Mouse (Mus musculus) large intestine, adult 2 months (tissue): Measurements from ENCODE around the gene Dlx4. TPM values are rescaled to one million over a fixed set of nuclear protein-coding genes. Genes with fewer than 3 reads are reported as not detected.

Experiments used
- DNase-seq: peaks from one replicate; pipeline ENCODE4 v3.0.0-alpha.2; 2012; ENCODE audit warnings: low read depth, low spot score
- WGBS: fragments of 180-500 bp; shearing (Covaris S2); methylation state at CpG from one replicate; pipeline ENCODE4 v1.1.7; 2018; 5-methylcytosine and 5-hydroxymethylcytosine counted together
- polyA plus RNA-seq: library from polyadenylated mRNA; depleted of rRNA; stranded (reverse); fragments of >200 nt; gene quantifications from 2 replicates; pipeline ENCODE4 v1.2.3, GENCODE M21; 2012; rRNA removed

Gene Dlx4
- polyA plus RNA-seq, 1 experiment = not detected

- WGBS = 48% methylated on average over 2 of the region's 2 CpGs
- DNase-seq = no peak
Measured at GRCm38 (mm10) chr11:95109000-95109399, 37.1 kb downstream of the Dlx4 start.

GRCm38 (mm10) chr11:95106440-95107236 is 39.4 kb downstream of the Dlx4 start:
- DNase-seq = no peak
- WGBS = 39% methylated on average over 23 of the region's 23 CpGs

- WGBS = 9% methylated on average over 25 of the region's 25 CpGs
Measured at GRCm38 (mm10) chr11:95105274-95105874, 40.7 kb downstream of the Dlx4 start.

GRCm38 (mm10) chr11:95104266-95104665 is 41.8 kb downstream of the Dlx4 start:
- WGBS = 26% methylated on average over 6 of the region's 6 CpGs
- peak; percentile 43 for DNase-seq

More at GRCm38 (mm10) chr11:95105274-95105874, 40.7 kb downstream of the Dlx4 start:
- no peak for DNase-seq

- DNase-seq = no peak
Measured at GRCm38 (mm10) chr11:95102161-95102904, 43.7 kb downstream of the Dlx4 start.

GRCm38 (mm10) chr11:95101071-95101788 is 44.8 kb downstream of the Dlx4 start:
- no peak for DNase-seq
- WGBS = 27% methylated on average over 16 of the region's 16 CpGs

More at GRCm38 (mm10) chr11:95102161-95102904, 43.7 kb downstream of the Dlx4 start:
- WGBS = 73% methylated on average over 19 of the region's 19 CpGs

GRCm38 (mm10) chr11:95100393-95100792 is 45.7 kb downstream of the Dlx4 start:
- 64% methylated on average over 3 of the region's 3 CpGs for WGBS
- DNase-seq = no peak

- no peak for DNase-seq
- WGBS = 69% methylated on average over 5 of the region's 5 CpGs
Measured at GRCm38 (mm10) chr11:95098346-95099095, 47.5 kb downstream of the Dlx4 start.

GRCm38 (mm10) chr11:95097889-95098288 is 48.2 kb downstream of the Dlx4 start:
- no peak for DNase-seq
- WGBS = 68% methylated on average over 6 of the region's 6 CpGs

- no peak for DNase-seq
- WGBS = 59% methylated on average over 4 of the region's 4 CpGs
Measured at GRCm38 (mm10) chr11:95096608-95097373, 49.3 kb downstream of the Dlx4 start.

- 85% methylated on average over 10 of the region's 10 CpGs for whole genome bisulfite sequencing
- no peak for DNase-seq
Measured at GRCm38 (mm10) chr11:95095596-95095995, 50.5 kb downstream of the Dlx4 start.

- 46% methylated on average over 5 of the region's 5 CpGs for WGBS
- no peak for DNase-seq
Measured at GRCm38 (mm10) chr11:95093077-95093476, 53.0 kb downstream of the Dlx4 start.

Other genes with a start within 250 kb of the Dlx4 start
- 39.6 and 45.7 TPM in 2 replicates for gene Col1a1, start 210.0 kb downstream of the Dlx4 start, polyA plus RNA-seq
- not detected in 2 replicates for gene Hils1, start 178.7 kb downstream of the Dlx4 start, polyA plus RNA-seq
- gene Sgca, start 169.9 kb downstream of the Dlx4 start, polyA plus RNA-seq = 4.7 and 7.2 TPM in 2 replicates
- 18.9 and 20.0 TPM in 2 replicates for gene Ppp1r9b, start 155.2 kb downstream of the Dlx4 start, polyA plus RNA-seq
- 2.2 and 2.4 TPM in 2 replicates for gene Samd14, start 136.4 kb downstream of the Dlx4 start, polyA plus RNA-seq
- 47.3 and 81.2 TPM in 2 replicates for gene Pdk2, start 104.9 kb downstream of the Dlx4 start, polyA plus RNA-seq
- 59.9 and 103 TPM in 2 replicates for gene Itga3, start 69.5 kb downstream of the Dlx4 start, polyA plus RNA-seq
- gene Dlx3, start 26.1 kb downstream of the Dlx4 start, polyA plus RNA-seq = 0.10 and 0.14 TPM in 2 replicates
- gene Tac4, start 115.3 kb upstream of the Dlx4 start, polyA plus RNA-seq = 0.06 and 0.08 TPM in 2 replicates
- 33.6 and 36.6 TPM in 2 replicates for gene Kat7, start 164.0 kb upstream of the Dlx4 start, polyA plus RNA-seq
- gene Fam117a, start 190.8 kb upstream of the Dlx4 start, polyA plus RNA-seq = 12.9 and 16.7 TPM in 2 replicates
- 257 and 258 TPM in 2 replicates for gene Slc35b1, start 238.4 kb upstream of the Dlx4 start, polyA plus RNA-seq